Mouse (Mus musculus): ENCODE data around the gene Mob1b. TPM values are rescaled to one million over a fixed set of nuclear protein-coding genes. Genes with fewer than 3 reads are reported as not detected.

The Mob1b gene
- polyA plus RNA-seq (2012; ENCODE audit: low replicate concordance), result 8.2 and 14.6 TPM in 2 replicates

DNA sequence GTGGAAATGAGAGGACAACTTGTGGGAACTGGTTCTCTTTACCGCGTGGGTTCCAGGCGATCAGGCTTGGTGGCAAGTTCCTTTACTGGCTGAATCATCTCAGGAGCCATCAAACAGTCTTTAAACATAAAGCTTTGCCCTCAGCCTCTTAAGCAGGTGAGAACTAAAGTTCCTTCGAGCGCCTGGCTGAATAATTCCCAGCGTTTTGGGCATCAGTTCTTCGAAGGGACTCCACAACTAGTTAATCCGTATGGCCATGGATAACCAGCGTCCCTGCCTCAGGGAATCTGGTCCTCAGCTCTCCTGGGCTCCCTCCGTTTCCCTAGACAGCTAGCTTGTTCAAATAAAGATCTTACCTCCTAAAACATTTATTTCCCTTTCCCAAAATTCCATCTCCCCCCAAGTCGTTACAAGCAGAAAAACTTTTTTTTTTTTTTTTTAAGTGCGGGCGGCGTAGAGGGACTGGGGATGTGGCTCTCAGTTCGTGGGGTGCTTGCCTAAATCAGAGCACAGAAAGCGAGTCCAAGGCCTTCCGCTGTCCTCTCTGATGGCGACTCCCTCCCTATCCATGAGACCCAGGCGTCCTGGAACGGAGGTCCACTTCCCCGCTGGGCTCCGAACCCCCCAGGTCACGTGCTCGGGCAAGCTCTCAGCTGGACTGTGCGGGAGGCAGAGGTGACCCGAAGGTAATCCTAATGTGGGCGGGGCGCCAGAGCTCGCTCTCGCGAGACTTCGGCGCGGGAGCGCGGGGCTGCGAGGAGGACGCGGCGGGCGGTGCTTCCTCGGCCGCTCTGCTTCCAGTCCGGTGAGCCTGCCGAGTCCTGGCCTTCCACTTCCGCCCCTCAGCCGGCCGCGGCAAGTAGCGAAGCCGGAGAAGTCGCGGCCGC lies at the start of gene Mob1b:
Gene Mob1b (plus strand): TSS at position 740 of the 887 bp plus-strand sequence.

DNA sequence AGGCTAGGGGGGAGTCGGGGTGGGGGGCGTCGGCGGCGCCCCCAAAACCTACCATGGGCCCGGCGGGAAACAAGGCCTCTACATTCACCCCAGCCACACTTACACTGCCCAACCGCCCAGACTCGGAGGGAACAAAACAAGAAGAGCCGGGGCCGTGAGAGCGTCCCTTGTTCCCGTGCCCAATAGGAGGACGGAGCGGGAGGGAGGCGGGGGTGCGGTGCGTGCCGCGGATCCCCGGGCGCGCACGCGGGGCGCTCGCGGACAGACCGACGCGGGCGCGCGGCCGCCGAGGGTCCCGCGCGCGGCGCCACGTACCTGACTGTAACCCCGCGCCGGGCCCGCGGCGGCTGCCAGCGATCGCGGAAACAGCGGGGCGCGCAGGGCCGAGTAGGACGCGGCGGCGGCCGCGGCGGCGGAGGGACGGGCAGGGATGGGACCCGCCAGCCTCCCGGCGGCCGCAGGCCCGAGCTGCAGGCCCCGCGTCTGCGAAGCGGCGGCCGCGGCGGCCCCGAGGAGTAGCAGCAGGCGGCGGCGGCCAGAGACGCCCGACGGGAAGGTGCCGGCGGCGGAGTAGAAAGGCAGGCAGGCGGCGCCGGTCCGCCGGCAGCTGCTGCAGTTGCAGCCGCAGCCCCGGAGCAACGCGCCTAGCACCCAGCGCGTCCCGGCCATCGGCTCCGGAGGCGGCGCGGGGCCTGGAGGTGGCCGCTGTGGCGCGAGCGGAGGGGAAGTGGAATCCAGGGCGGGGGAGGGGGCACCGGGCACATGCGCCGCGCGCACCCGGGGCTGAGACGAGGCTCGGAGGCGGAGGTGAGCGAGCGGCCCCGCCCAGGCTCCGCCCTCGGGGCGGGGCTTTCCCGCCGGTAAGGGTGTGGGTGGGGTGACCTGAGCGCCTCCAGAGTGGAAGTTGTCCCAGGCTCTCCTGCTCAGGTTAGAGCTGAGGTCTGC lies 44.9 kb upstream of the Mob1b start, which contains the start of gene Grsf1:
Gene Grsf1 (minus strand): TSS at position 729 of the 945 bp plus-strand sequence.

DNA sequence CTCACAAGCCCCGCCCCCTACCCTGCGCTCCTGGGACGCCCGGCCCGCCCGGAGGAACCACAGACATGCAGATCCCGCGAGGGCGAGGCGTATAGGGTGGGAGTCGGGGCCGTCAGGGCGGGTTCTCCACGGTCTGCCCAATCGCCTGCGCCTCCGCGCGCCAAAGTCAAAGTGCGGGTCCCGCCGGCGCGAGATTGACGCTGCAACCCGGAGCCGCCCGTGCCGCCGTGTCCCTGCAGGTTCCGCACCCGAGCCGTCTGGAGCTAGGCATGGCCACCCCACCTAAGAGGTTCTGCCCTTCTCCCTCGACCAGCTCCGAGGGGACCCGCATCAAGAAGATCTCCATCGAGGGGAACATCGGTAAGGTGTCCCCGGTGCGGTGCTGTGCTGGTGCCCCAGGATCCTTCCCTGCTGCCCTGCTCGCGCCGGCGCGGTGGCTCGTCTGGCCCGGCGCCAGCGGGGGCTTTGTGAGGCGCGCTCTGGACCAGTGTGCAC lies 44.4 kb downstream of the Mob1b start, which contains the start of gene Dck:
Gene Dck (plus strand): TSS at position 10 of the 495 bp plus-strand sequence.

Other genes with a start within 250 kb of the Mob1b start
- gene Enam, start 232.9 kb upstream of the Mob1b start, polyA plus RNA-seq (2012; ENCODE audit: low replicate concordance), result not detected in 2 replicates
- 76.1 and 163 TPM in 2 replicates for gene Jchain, start 193.0 kb upstream of the Mob1b start, polyA plus RNA-seq (2012; ENCODE audit: low replicate concordance)
- 55.5 and 65.1 TPM in 2 replicates for gene Utp3, start 166.4 kb upstream of the Mob1b start, polyA plus RNA-seq (2012; ENCODE audit: low replicate concordance)
- gene Rufy3, start 155.8 kb upstream of the Mob1b start, polyA plus RNA-seq (2012; ENCODE audit: low replicate concordance), result 6.3 and 12.8 TPM in 2 replicates
- 17.0 and 46.6 TPM in 2 replicates for gene Grsf1, start 44.7 kb upstream of the Mob1b start, polyA plus RNA-seq (2012; ENCODE audit: low replicate concordance)
- 11.4 and 33.8 TPM in 2 replicates for gene Dck, start 44.1 kb downstream of the Mob1b start, polyA plus RNA-seq (2012; ENCODE audit: low replicate concordance)
- not detected in 2 replicates for gene Slc4a4, start 166.0 kb downstream of the Mob1b start, polyA plus RNA-seq (2012; ENCODE audit: low replicate concordance)